In the genomic region with DNA sequence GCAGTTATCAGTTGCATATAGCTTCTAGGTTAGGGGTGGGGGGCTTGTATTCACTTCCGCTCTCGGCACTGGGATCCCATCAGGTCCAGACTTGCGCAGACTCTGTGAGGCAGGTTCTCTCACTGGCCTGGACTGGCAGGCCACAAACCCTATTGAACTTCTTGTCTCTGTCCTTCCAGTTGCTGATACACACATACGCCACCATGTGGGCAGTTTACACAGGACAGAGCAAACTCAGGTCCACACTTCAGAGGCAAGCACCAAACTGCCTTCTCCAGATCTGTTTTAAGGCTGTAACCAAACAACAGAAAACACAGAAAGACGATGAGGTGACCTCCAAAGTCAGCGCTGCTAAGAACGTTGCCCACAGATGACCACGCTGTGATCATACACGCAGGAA, we compare ENCODE assay signal across 8 mouse cellular contexts.
DNase-seq lines count a peak whose midpoint lies in the region; ATAC-seq and TF ChIP-seq lines count a peak whose summit lies in the region.

No protein-coding gene starts in this region.

- H3K4me1 ChIP-seq in midbrain, postnatal 0 days (ENCODE audit: insufficient read depth, low read length): no peaks in the 10 kb centered on the region
- H3K4me1 ChIP-seq in midbrain, embryonic 13.5 days (replicated peaks): peaks cover 29% of the 10 kb centered on the region
- H3K4me1 ChIP-seq in cerebellum, adult 2 months (ENCODE audit: control insufficient read depth, insufficient read depth, low read length): no peaks in the 10 kb centered on the region
- H3K4me1 ChIP-seq in lung, embryonic 14.5 days (ENCODE audit: insufficient read depth): no peaks in the 10 kb centered on the region
- H3K4me1 ChIP-seq in forebrain, embryonic 13.5 days: peaks cover 44% of the 10 kb centered on the region
- no peaks in the 10 kb centered on the region for H3K4me1 ChIP-seq in midbrain, embryonic 15.5 days

- peak; percentile 4 for DNase-seq in cerebellum, adult 11 months
- DNase-seq in midbrain, postnatal 0 days (ENCODE audit: low spot score): no peak
- DNase-seq in cerebellum, adult 2 months: peak; percentile 13 to 22
- peak; percentile 23 for DNase-seq in lung, embryonic 14.5 days

- WGBS in midbrain, postnatal 0 days: 92% methylated on average over 9 of the region's 9 CpGs
- WGBS in midbrain, embryonic 13.5 days: 91% methylated on average over 9 of the region's 9 CpGs
- 89% methylated on average over 9 of the region's 9 CpGs for WGBS in cerebellum, adult 2 months
- WGBS in lung, embryonic 14.5 days: 84% methylated on average over 9 of the region's 9 CpGs
- WGBS in forebrain, embryonic 13.5 days: 91% methylated on average over 9 of the region's 9 CpGs
- 87% methylated on average over 9 of the region's 9 CpGs for WGBS in midbrain, embryonic 15.5 days

- H3K4me2 ChIP-seq in midbrain, postnatal 0 days (ENCODE audit: low read depth, low read length, poor library complexity, severe bottlenecking): no peak overlapping the region
- no peak overlapping the region for H3K4me2 ChIP-seq in midbrain, embryonic 13.5 days (replicated peaks)
- no peak overlapping the region for H3K4me2 ChIP-seq in lung, embryonic 14.5 days
- H3K4me2 ChIP-seq in forebrain, embryonic 13.5 days: no peak overlapping the region
- H3K4me2 ChIP-seq in midbrain, embryonic 15.5 days: no peak overlapping the region

- H3K4me3 ChIP-seq in midbrain, postnatal 0 days (ENCODE audit: low read depth, low read length): no peak overlapping the region
- H3K4me3 ChIP-seq in midbrain, embryonic 13.5 days (replicated peaks): no peak overlapping the region
- H3K4me3 ChIP-seq in cerebellum, adult 2 months (replicated peaks; ENCODE audit: insufficient read depth, low read depth, low read length): no peak overlapping the region
- H3K4me3 ChIP-seq in lung, embryonic 14.5 days (ENCODE audit: low read depth, low read length): no peak overlapping the region
- H3K4me3 ChIP-seq in forebrain, embryonic 13.5 days: no peak overlapping the region
- H3K4me3 ChIP-seq in midbrain, embryonic 15.5 days: no peak overlapping the region

- no peak overlapping the region for H3K27ac ChIP-seq in midbrain, postnatal 0 days (ENCODE audit: low read depth, low read length)
- no peak overlapping the region for H3K27ac ChIP-seq in midbrain, embryonic 13.5 days
- H3K27ac ChIP-seq in cerebellum, adult 2 months (ENCODE audit: insufficient read depth, low read length): no peak overlapping the region
- H3K27ac ChIP-seq in lung, embryonic 14.5 days (ENCODE audit: low read depth): no peak overlapping the region
- no peak overlapping the region for H3K27ac ChIP-seq in forebrain, embryonic 13.5 days
- no peak overlapping the region for H3K27ac ChIP-seq in midbrain, embryonic 15.5 days

- no peaks in the 10 kb centered on the region for H3K9me3 ChIP-seq in midbrain, postnatal 0 days (ENCODE audit: low read length)
- no peaks in the 10 kb centered on the region for H3K9me3 ChIP-seq in midbrain, embryonic 13.5 days
- H3K9me3 ChIP-seq in lung, embryonic 14.5 days (ENCODE audit: low read depth, low read length): no peaks in the 10 kb centered on the region
- H3K9me3 ChIP-seq in forebrain, embryonic 13.5 days (replicated peaks): no peaks in the 10 kb centered on the region
- H3K9me3 ChIP-seq in midbrain, embryonic 15.5 days: no peaks in the 10 kb centered on the region

- peak; percentile 56 for TF ChIP-seq CTCF in midbrain, postnatal 0 days (IDR thresholded peaks at IDR 0.05)
- peak; percentile 45 for TF ChIP-seq CTCF in cerebellum, adult 2 months (IDR thresholded peaks at IDR 0.05; ENCODE audit: borderline replicate concordance, insufficient read depth, low read depth, low read length)
- peak; percentile 44 for TF ChIP-seq CTCF in lung, embryonic 14.5 days (IDR thresholded peaks at IDR 0.05; ENCODE audit: low read depth)

- ATAC-seq in cerebellum, adult (ENCODE audit: insufficient number of reproducible peaks, low FRiP score, low TSS enrichment): no peak
- ATAC-seq in midbrain, postnatal 0 days (ENCODE audit: low FRiP score): no peak
- no peak for ATAC-seq in midbrain, embryonic 13.5 days
- ATAC-seq in lung, embryonic 14.5 days (ENCODE audit: insufficient read depth): no peak
- ATAC-seq in forebrain, embryonic 13.5 days: no peak
- ATAC-seq in midbrain, embryonic 15.5 days (replicated peaks): no peak

- no peak overlapping the region for H3K9ac ChIP-seq in midbrain, postnatal 0 days (replicated peaks; ENCODE audit: low read length, poor library complexity, severe bottlenecking)
- H3K9ac ChIP-seq in midbrain, embryonic 13.5 days (replicated peaks): no peak overlapping the region
- no peak overlapping the region for H3K9ac ChIP-seq in lung, embryonic 14.5 days
- no peak overlapping the region for H3K9ac ChIP-seq in forebrain, embryonic 13.5 days
- H3K9ac ChIP-seq in midbrain, embryonic 15.5 days: no peak overlapping the region

- no peaks in the 10 kb centered on the region for H3K27me3 ChIP-seq in midbrain, postnatal 0 days (ENCODE audit: insufficient read depth, low read length)
- no peaks in the 10 kb centered on the region for H3K27me3 ChIP-seq in midbrain, embryonic 13.5 days
- H3K27me3 ChIP-seq in cerebellum, adult 2 months (ENCODE audit: control insufficient read depth, insufficient read depth, low read length): no peaks in the 10 kb centered on the region
- no peaks in the 10 kb centered on the region for H3K27me3 ChIP-seq in lung, embryonic 14.5 days (ENCODE audit: insufficient read depth, low read length)
- no peaks in the 10 kb centered on the region for H3K27me3 ChIP-seq in forebrain, embryonic 13.5 days
- no peaks in the 10 kb centered on the region for H3K27me3 ChIP-seq in midbrain, embryonic 15.5 days (replicated peaks)

- TF ChIP-seq POLR2A in cerebellum, adult 2 months (IDR thresholded peaks at IDR 0.05; ENCODE audit: borderline replicate concordance, insufficient read depth, low read length): no peak

- H3K36me3 ChIP-seq in midbrain, postnatal 0 days (ENCODE audit: insufficient read depth, low read length): 0 out of 2 replicates have a peak, but pooled peaks cover 2% of the 10 kb centered on the region
- H3K36me3 ChIP-seq in midbrain, embryonic 13.5 days: 0 out of 2 replicates have a peak, but pooled peaks cover 3% of the 10 kb centered on the region
- 0 out of 2 replicates have a peak, but pooled peaks cover 6% of the 10 kb centered on the region for H3K36me3 ChIP-seq in lung, embryonic 14.5 days (ENCODE audit: insufficient read depth)
- H3K36me3 ChIP-seq in forebrain, embryonic 13.5 days (ENCODE audit: poor library complexity, severe bottlenecking): no peaks in the 10 kb centered on the region; the same call in 1 of the 2 replicates
- H3K36me3 ChIP-seq in midbrain, embryonic 15.5 days (replicated peaks): no peaks in the 10 kb centered on the region
